Mouse (Mus musculus) intestine, embryonic 16.5 days (tissue): ENCODE measurements at regions not wholly inside any gene's neighbourhood (a gene's known extent, or its start where the extent isn't known, plus 50 kb on each side); places are given as distances from the start of the nearest gene placed in this dataset.

Experiments used
- ATAC-seq: fragments of 200-750 bp; cut with Nextera tagmentation; 2 replicates; pipeline ENCODE4 v1.8.0; 2017; ENCODE audit warnings: moderate TSS enrichment, moderate library complexity
- H3K27ac ChIP-seq: fragments of 300-500 bp; sonication (generic); 2 replicates; pipeline ENCODE4 v1.5.1; 2014; ENCODE audit warnings: mild to moderate bottlenecking, low read length
- H3K27me3 ChIP-seq: fragments of 300-500 bp; sonication (generic); replicated peaks from 2 replicates; pipeline ENCODE4 v1.6.1; 2014; ENCODE audit warnings: low read length, control low read depth, mixed read lengths; ENCODE audit not compliant: control insufficient read depth, insufficient read depth
- H3K36me3 ChIP-seq: fragments of 300-500 bp; sonication (generic); 2 replicates; pipeline ENCODE4 v1.6.1; 2014; ENCODE audit warnings: low read length, control low read depth; ENCODE audit not compliant: control insufficient read depth, insufficient read depth
- H3K4me1 ChIP-seq: fragments of 300-500 bp; sonication (generic); 2 replicates; pipeline ENCODE4 v1.6.1; 2014; ENCODE audit warnings: low read length, control low read depth, mixed read lengths; ENCODE audit not compliant: control insufficient read depth, insufficient read depth
- H3K4me2 ChIP-seq: fragments of 300-500 bp; sonication (generic); 2 replicates; pipeline ENCODE4 v1.6.1; 2014; ENCODE audit warnings: low read depth, low read length, control low read depth
- H3K4me3 ChIP-seq: fragments of 300-500 bp; sonication (generic); 2 replicates; pipeline ENCODE4 v1.5.1; 2014; ENCODE audit warnings: mild to moderate bottlenecking, low read length
- H3K9ac ChIP-seq: fragments of 300-500 bp; sonication (generic); 2 replicates; pipeline ENCODE4 v1.6.1; 2014; ENCODE audit warnings: low read depth, low read length
- H3K9me3 ChIP-seq: fragments of 300-500 bp; sonication (generic); 2 replicates; pipeline ENCODE4 v1.6.1; 2016; ENCODE audit warnings: low read length, control low read depth; ENCODE audit not compliant: control insufficient read depth
- WGBS: fragments of 180-500 bp; shearing (Covaris S2); extraction: QIAGEN DNeasy Blood & Tissue Kit; methylation state at CpG from one replicate; pipeline ENCODE4 v1.1.7; 2014; 5-methylcytosine and 5-hydroxymethylcytosine counted together

DNA sequence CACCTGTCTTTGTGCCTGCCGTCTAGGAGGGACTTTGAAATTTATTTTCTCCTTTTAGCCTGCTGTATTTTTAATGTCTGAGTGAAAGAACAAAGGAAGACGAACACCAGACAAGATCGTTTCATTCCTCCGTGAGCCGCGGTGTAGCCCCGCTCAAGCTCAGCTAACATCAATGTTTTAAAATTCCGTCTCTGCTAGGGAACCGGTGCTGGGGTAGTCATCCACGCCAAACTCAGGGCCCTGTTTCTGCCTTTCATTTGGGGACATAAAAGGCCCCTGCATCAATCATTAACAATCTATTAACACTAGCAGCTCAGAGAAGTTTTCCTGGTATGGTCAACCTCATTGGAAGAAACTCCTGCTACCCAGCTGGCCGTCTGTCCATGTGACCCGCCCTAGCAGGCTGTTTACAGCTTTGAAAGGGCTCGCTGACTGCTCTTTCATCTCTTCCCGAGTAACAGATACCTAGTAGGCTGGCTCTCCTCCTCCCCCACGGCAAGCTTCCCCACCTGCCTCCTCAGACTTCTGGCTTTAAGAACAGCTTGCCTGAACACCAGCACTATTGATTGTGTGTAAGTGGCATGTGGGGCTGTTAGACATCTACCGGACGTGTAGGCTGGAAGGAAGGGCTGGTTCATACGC lies 65.0 kb upstream of the Mmp2 start:
- ATAC-seq: peak; percentile 74
- Histone ChIP-seq H3K9ac (no peak overlapping the region), H3K4me3 (no peak overlapping the region)

GRCm38 (mm10) chr8:92771856-92772650 lies 55.0 kb upstream of the Mmp2 start:
- no peaks in the 10 kb centered on the region for H3K4me1 ChIP-seq
- H3K4me3 ChIP-seq: peak overlapping the region; percentile 2; the same call in 1 of the 2 replicates
- no peaks in the 10 kb centered on the region for H3K27me3 ChIP-seq
- no peaks in the 10 kb centered on the region for H3K9me3 ChIP-seq
- no peak overlapping the region for H3K4me2 ChIP-seq
- H3K27ac ChIP-seq: no peak overlapping the region
- H3K36me3 ChIP-seq: no peaks in the 10 kb centered on the region
- no peak for ATAC-seq
- no peak overlapping the region for H3K9ac ChIP-seq
- WGBS: 55% methylated on average over 14 of the region's 14 CpGs

More for the DNA sequence above, 65.0 kb upstream of the Mmp2 start:
- 7% methylated on average over 18 of the region's 18 CpGs for WGBS
- Histone ChIP-seq H3K27me3 (no peaks in the 10 kb centered on the region), H3K9me3 (no peaks in the 10 kb centered on the region), H3K4me1 (no peaks in the 10 kb centered on the region), H3K27ac (no peak overlapping the region), H3K4me2 (peak overlapping the region; percentile 38), H3K36me3 (no peaks in the 10 kb centered on the region)

DNA sequence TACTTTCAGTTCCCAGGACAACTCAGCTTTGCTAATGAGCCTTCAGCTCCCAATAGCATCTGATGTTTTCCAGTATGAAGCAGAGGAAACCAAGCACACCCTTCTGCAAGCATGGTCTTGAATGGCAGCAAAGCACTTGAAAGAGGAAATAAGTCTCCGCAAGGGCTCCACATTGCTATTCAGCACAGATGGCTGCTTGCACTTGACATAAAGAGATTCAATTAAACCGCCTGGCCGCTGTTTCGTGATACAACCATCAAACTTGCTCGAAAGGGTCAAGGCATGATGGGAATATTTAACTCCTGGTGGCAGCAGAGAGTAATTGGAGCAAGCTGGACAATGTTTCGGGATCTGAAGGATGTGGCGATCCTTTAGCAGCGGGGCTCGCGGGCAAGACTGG lies 54.3 kb upstream of the Mmp2 start:
- Histone ChIP-seq H3K4me1 (no peaks in the 10 kb centered on the region), H3K27me3 (no peaks in the 10 kb centered on the region), H3K4me2 (no peak overlapping the region), H3K36me3 (no peaks in the 10 kb centered on the region), H3K9ac (no peak overlapping the region), H3K9me3 (no peaks in the 10 kb centered on the region), H3K27ac (no peak overlapping the region), H3K4me3 (no peak overlapping the region)
- ATAC-seq: no peak
- 84% methylated on average over 10 of the region's 10 CpGs for WGBS

DNA sequence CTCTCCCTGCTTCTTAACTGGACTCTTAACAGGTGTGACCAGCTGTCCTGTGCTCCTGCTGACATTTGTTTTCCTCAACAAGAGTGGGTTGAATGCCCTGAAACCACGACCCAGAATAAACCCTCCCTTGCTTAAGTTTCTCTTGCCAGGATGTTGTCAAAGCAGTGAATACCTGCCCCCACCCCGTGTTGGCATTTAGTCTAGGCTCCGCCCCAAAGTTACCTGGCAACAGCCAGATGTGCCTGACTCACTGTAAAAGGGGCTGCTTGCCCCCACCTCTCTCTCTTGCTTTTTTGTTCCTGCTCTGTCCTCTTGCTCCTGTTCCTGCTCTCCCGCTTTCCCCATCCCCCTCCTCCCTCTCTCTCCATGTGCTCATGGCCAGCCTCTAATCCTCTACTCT lies 51.9 kb upstream of the Mmp2 start:
- Histone ChIP-seq H3K27ac (no peak overlapping the region), H3K4me3 (no peak overlapping the region), H3K4me2 (no peak overlapping the region), H3K36me3 (no peaks in the 10 kb centered on the region), H3K9me3 (no peaks in the 10 kb centered on the region), H3K9ac (no peak overlapping the region), H3K27me3 (no peaks in the 10 kb centered on the region), H3K4me1 (no peaks in the 10 kb centered on the region)
- ATAC-seq: no peak
- WGBS: 50% methylated on average over 4 of the region's 4 CpGs

GRCm38 (mm10) chr8:92777106-92777505 lies 50.0 kb upstream of the Mmp2 start:
- no peak overlapping the region for H3K4me3 ChIP-seq
- ATAC-seq: no peak
- no peaks in the 10 kb centered on the region for H3K4me1 ChIP-seq
- H3K9ac ChIP-seq: no peak overlapping the region
- H3K27me3 ChIP-seq: no peaks in the 10 kb centered on the region
- no peak overlapping the region for H3K27ac ChIP-seq
- no peaks in the 10 kb centered on the region for H3K9me3 ChIP-seq
- H3K4me2 ChIP-seq: no peak overlapping the region
- WGBS: 34% methylated on average over 5 of the region's 5 CpGs
- no peaks in the 10 kb centered on the region for H3K36me3 ChIP-seq
